Mouse (Mus musculus): Measurements from ENCODE around the gene Echdc1.

GRCm38 (mm10) chr10:29351420-29351819 is 38.5 kb downstream of the Echdc1 start:
- no peak for TF ChIP-seq POLR2A (IDR thresholded peaks at IDR 0.05; ENCODE audit: borderline replicate concordance, insufficient read depth, low read length)
- TF ChIP-seq CTCF (IDR thresholded peaks at IDR 0.05; ENCODE audit: borderline replicate concordance, insufficient read depth, low read depth, low read length) = no peak

Data from cerebellum, adult 2 months (tissue).